Mouse (Mus musculus) lung, embryonic 16.5 days (tissue): Measurements from ENCODE around the gene Rasa4. TPM values are rescaled to one million over a fixed set of nuclear protein-coding genes. Genes with fewer than 3 reads are reported as not detected.

Experiments used
- ATAC-seq: fragments of 200-750 bp; cut with Nextera tagmentation; 2 replicates; pipeline ENCODE4 v1.8.0; 2017; ENCODE audit warnings: low read depth, mild to moderate bottlenecking, moderate library complexity
- H3K27ac ChIP-seq: fragments of 300-500 bp; sonication (generic); 2 replicates; pipeline ENCODE4 v1.5.1; 2014; ENCODE audit warnings: mild to moderate bottlenecking, control low read depth, low read length
- H3K27me3 ChIP-seq: fragments of 300-500 bp; sonication (generic); 2 replicates; pipeline ENCODE4 v1.6.1; 2014; ENCODE audit warnings: low read depth, low read length, mixed read lengths; ENCODE audit not compliant: control insufficient read depth, insufficient read depth
- H3K36me3 ChIP-seq: fragments of 300-500 bp; sonication (generic); 2 replicates; pipeline ENCODE4 v1.6.1; 2014; ENCODE audit warnings: low read length; ENCODE audit not compliant: control insufficient read depth, insufficient read depth
- H3K4me1 ChIP-seq: fragments of 300-500 bp; sonication (generic); replicated peaks from 2 replicates; pipeline ENCODE4 v1.6.1; 2014; ENCODE audit warnings: low read length, mixed read lengths; ENCODE audit not compliant: control insufficient read depth, insufficient read depth
- H3K4me2 ChIP-seq: fragments of 300-500 bp; sonication (generic); 2 replicates; pipeline ENCODE4 v1.6.1; 2014; ENCODE audit warnings: low read depth, low read length, control low read depth
- H3K4me3 ChIP-seq: fragments of 300-500 bp; sonication (generic); 2 replicates; pipeline ENCODE4 v1.5.1; 2014; ENCODE audit warnings: mild to moderate bottlenecking, low read length, control low read depth
- H3K9ac ChIP-seq: fragments of 300-500 bp; sonication (generic); 2 replicates; pipeline ENCODE4 v1.6.1; 2014; ENCODE audit warnings: low read length, control low read depth
- H3K9me3 ChIP-seq: fragments of 300-500 bp; sonication (generic); 2 replicates; pipeline ENCODE4 v1.6.1; 2016; ENCODE audit warnings: low read length; ENCODE audit not compliant: control insufficient read depth
- WGBS: fragments of 180-500 bp; shearing (Covaris S2); extraction: QIAGEN DNeasy Blood & Tissue Kit; methylation state at CpG from one replicate; pipeline ENCODE4 v1.1.7; 2014; 5-methylcytosine and 5-hydroxymethylcytosine counted together
- polyA plus RNA-seq: library from polyadenylated mRNA; unstranded; fragments of >200 nt; fragmentation: Nextera tagmentation; extraction: Ambion mirVana; gene quantifications from 2 replicates; pipeline ENCODE4 v1.2.1, GENCODE M21; 2015

Rasa4 gene
- polyA plus RNA-seq, 1 experiment from 2014 or later = 3.3 TPM

GRCm38 (mm10) chr5:136077001-136077550, 6.6 kb upstream of the Rasa4 start:
- no peak overlapping the region for H3K4me2 ChIP-seq
- no peak overlapping the region for H3K4me3 ChIP-seq
- H3K27me3 ChIP-seq = no peaks in the 10 kb centered on the region
- no peaks in the 10 kb centered on the region for H3K9me3 ChIP-seq
- H3K9ac ChIP-seq = no peak overlapping the region
- no peaks in the 10 kb centered on the region for H3K36me3 ChIP-seq
- no peak for ATAC-seq
- WGBS = 73% methylated on average over 9 of the region's 9 CpGs
- no peak overlapping the region for H3K27ac ChIP-seq
- 0 out of 2 replicates have a peak, but pooled peaks cover 2% of the 10 kb centered on the region for H3K4me1 ChIP-seq

- no peak overlapping the region for H3K4me3 ChIP-seq
- 90% methylated on average over 5 of the region's 5 CpGs for WGBS
- H3K36me3 ChIP-seq = no peaks in the 10 kb centered on the region
- H3K27ac ChIP-seq = no peak overlapping the region
- no peaks in the 10 kb centered on the region for H3K9me3 ChIP-seq
- ATAC-seq = no peak
- H3K9ac ChIP-seq = no peak overlapping the region
- H3K27me3 ChIP-seq = no peaks in the 10 kb centered on the region
- 0 out of 2 replicates have a peak, but pooled peaks cover 2% of the 10 kb centered on the region for H3K4me1 ChIP-seq
- no peak overlapping the region for H3K4me2 ChIP-seq
Observed at GRCm38 (mm10) chr5:136078136-136078535, 5.6 kb upstream of the Rasa4 start.

DNA sequence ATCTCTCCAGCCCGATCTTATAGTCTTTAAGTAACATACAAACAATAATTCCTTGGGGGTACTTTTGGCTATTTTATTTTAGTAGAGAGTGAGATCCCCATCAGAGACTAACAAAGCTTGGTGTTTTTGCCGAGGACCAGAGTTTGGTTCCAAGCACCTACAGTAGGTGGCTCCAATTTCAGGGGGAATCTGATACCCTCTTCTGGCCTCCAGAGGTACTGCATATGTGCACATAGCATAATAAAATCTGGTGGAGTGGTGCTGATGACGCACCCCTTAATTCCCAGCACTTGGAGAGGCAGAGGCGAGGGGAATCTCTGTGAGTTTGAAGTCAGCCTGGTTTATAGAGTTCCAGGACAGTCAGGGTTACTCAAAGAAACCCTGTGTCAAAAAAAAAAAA, 1.4 kb upstream of the Rasa4 start:
- no peak for ATAC-seq
- WGBS = 74% methylated on average over 4 of the region's 4 CpGs
- H3K27me3 ChIP-seq = peaks cover 14% of the 10 kb centered on the region
- no peaks in the 10 kb centered on the region for H3K9me3 ChIP-seq
- H3K36me3 ChIP-seq = no peaks in the 10 kb centered on the region
- no peak overlapping the region for H3K27ac ChIP-seq
- no peak overlapping the region for H3K4me2 ChIP-seq
- no peak overlapping the region for H3K9ac ChIP-seq
- H3K4me3 ChIP-seq = no peak overlapping the region
- H3K4me1 ChIP-seq = peaks cover 11% of the 10 kb centered on the region; the same call in 1 of the 2 replicates

GRCm38 (mm10) chr5:136084144-136084881, 597 bp downstream of the Rasa4 start:
- Histone ChIP-seq H3K4me1 (peaks cover 11% of the 10 kb centered on the region; the same call in 1 of the 2 replicates), H3K4me2 (peak overlapping the region; percentile 95), H3K27ac (no peak overlapping the region), H3K36me3 (no peaks in the 10 kb centered on the region), H3K9ac (peak overlapping the region; percentile 68), H3K4me3 (peak overlapping the region; percentile 59), H3K9me3 (no peaks in the 10 kb centered on the region), H3K27me3 (peaks cover 14% of the 10 kb centered on the region)
- ATAC-seq = peak; percentile 37
- WGBS = 3% methylated on average over 23 of the region's 23 CpGs

- no peak for ATAC-seq
Observed at GRCm38 (mm10) chr5:136084891-136085651, 1.4 kb downstream of the Rasa4 start.

GRCm38 (mm10) chr5:136086290-136086689, 2.6 kb downstream of the Rasa4 start:
- no peak overlapping the region for H3K4me2 ChIP-seq
- no peak overlapping the region for H3K9ac ChIP-seq
- 92% methylated on average over 8 of the region's 8 CpGs for WGBS
- peaks cover 11% of the 10 kb centered on the region; the same call in 1 of the 2 replicates for H3K4me1 ChIP-seq
- no peaks in the 10 kb centered on the region for H3K36me3 ChIP-seq
- no peak overlapping the region for H3K27ac ChIP-seq
- no peaks in the 10 kb centered on the region for H3K9me3 ChIP-seq
- no peak for ATAC-seq
- peaks cover 14% of the 10 kb centered on the region for H3K27me3 ChIP-seq
- no peak overlapping the region for H3K4me3 ChIP-seq

More at GRCm38 (mm10) chr5:136084891-136085651, 1.4 kb downstream of the Rasa4 start:
- H3K4me2 ChIP-seq = peak overlapping the region; percentile 95
- H3K27ac ChIP-seq = no peak overlapping the region
- no peaks in the 10 kb centered on the region for H3K36me3 ChIP-seq
- H3K4me1 ChIP-seq = peaks cover 11% of the 10 kb centered on the region; the same call in 1 of the 2 replicates
- H3K27me3 ChIP-seq = peaks cover 14% of the 10 kb centered on the region
- no peaks in the 10 kb centered on the region for H3K9me3 ChIP-seq
- WGBS = 22% methylated on average over 21 of the region's 21 CpGs
- H3K4me3 ChIP-seq = peak overlapping the region; percentile 59
- 0 out of 2 replicates have a peak overlapping the region, but pooled peaks have one; percentile 19 for H3K9ac ChIP-seq

- Histone ChIP-seq H3K4me2 (no peak overlapping the region), H3K27me3 (peaks cover 14% of the 10 kb centered on the region), H3K4me3 (no peak overlapping the region), H3K36me3 (no peaks in the 10 kb centered on the region), H3K4me1 (peaks cover 9% of the 10 kb centered on the region; the same call in 1 of the 2 replicates), H3K9me3 (no peaks in the 10 kb centered on the region), H3K27ac (no peak overlapping the region), H3K9ac (no peak overlapping the region)
- 13% methylated on average over 14 of the region's 14 CpGs for WGBS
- no peak for ATAC-seq
Observed at GRCm38 (mm10) chr5:136088821-136089575, 5.3 kb downstream of the Rasa4 start.

DNA sequence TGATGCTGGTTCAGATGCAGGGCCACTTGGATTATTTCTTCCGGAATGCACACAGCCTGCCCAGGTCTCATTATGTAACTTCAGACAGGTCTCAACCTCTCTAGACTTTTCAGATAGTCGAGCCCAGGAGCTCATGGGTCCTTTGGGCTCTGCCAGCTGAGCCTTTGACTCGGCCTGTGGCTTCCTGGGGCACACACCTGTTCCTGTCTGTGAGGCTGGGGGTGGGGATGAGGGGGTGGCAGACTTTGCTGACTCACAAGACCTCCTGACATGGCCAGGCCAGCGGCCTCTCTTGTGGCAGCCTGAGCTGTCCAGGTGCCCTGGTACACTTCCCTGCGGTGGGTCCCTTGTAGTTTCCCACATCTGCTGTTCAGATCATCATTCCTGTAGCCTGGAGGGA, 8.2 kb downstream of the Rasa4 start:
- no peaks in the 10 kb centered on the region for H3K36me3 ChIP-seq
- no peaks in the 10 kb centered on the region for H3K9me3 ChIP-seq
- H3K4me2 ChIP-seq = no peak overlapping the region
- H3K27ac ChIP-seq = no peak overlapping the region
- no peaks in the 10 kb centered on the region for H3K4me1 ChIP-seq
- no peak for ATAC-seq
- H3K9ac ChIP-seq = no peak overlapping the region
- no peak overlapping the region for H3K4me3 ChIP-seq
- H3K27me3 ChIP-seq = no peaks in the 10 kb centered on the region
- 58% methylated on average over 5 of the region's 5 CpGs for WGBS
